Mouse (Mus musculus): ENCODE data around the gene Ier3.
A peak's percentile ranks its signal among the peaks of the same experiment; 100 is the strongest.
"Not testable (repeated sequence)": the region's sequence is repeated elsewhere in the genome, so short reads cannot be mapped to it uniquely, and the experiment has no call there.

Gene Ier3

DNA sequence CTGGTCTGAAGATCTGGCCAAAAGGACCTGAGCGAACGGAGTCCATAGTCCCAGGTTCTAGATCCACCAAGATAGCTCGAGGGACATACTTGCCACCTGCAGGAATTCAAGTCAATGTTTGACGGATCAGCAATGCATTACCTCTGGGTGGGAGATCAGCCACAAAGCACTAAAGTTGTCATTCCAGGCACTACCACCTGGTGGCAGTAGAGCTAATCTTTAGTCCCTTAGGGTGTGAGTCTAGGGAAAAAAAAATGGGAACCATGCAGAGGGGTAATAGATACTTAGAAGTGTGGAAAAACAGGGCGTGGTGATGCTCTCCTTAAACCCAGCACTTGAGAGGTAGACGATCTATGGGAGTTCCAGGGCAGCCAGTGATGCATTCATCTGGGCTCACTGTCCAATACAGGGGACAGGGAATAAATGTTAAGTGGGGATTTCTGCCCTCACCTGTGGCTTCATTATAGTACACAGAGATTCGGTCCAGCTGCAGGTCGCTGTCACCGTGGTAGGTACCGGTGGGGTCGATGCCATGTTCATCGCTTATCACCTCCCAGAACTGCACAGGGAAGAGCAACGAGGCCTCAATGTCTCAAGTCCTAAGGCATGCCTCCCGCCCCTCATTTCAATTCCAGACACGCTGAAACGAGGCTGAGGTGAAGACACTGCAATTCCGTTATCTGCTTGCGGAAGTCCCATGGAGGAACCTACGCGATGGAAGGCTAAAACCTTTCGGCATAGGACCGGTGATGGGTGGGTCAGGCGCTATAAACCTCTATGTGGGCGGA lies 14.9 kb downstream of the Ier3 start:
- DNase-seq (ENCODE audit: low spot score in 2 of 2) = peak; percentile 81 to 88

DNA sequence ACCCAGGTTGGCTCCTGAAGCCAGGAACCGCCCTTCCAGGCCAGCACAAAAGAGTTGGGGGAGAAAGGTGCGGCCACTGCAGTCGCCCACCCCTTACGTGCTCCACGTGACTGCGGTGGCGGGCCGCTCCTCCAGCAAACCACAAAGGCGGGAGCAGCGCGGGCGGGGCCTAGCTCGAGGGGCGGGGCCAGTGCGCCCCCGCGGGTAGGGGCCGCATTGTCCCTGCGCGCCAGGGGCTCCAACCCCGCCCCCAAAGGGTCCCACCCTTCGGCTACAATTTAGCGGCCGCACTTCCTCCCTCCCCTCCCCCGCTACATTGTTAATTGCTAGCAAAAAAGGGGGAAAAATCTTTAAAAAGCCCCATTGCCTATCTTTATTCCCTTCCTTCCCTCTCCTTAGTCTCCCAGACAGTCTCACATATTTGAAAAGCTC lies 15.5 kb downstream of the Ier3 start:
- peak; percentile 76 to 83 for DNase-seq (ENCODE audit: low spot score in 2 of 2)

DNA sequence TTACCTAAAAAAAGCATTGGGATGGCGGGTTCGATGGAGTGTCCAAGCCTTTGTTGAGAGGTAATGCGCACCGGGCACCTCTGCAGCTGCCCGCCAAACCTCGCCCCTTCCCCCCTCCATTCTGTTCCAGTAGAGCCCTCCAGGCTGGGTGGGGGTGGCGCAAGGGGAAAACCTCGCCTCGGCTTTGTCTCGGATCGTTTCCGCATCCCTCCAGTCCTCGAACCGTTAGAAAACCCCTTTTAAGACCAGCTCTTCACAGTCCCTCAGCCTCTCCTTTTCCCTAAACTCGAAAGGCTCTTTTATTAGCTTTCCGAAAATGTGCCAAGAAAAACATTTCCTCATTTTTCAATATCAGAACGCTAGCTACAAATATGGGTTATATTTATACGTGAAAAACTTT lies 16.0 kb downstream of the Ier3 start:
- DNase-seq (ENCODE audit: low spot score in 2 of 2) = peak in 1 of 2 experiments; percentile 32

DNA sequence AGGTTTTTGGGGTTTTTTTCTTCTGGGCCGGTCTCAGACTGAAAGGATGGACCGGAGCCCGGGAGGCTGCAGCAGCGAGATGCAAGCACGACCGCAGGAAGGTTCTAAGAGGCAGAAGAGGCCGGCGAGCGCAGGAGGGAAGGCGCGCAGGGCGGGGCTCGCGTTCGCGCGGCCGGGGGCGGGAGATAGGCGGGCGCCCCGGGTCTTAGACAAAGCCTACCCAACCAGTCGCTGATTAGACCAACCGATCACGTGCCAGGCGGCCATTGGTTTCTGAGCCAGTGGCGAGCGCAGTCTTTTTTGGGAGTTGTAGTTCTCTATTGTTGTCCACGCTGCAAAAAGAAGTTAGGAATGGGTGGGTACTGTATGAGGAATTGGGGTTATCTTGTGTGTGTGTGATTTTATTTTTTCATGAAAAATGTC lies 16.6 kb downstream of the Ier3 start, which contains the start of gene Tubb5:
TSS of gene Tubb5 (minus strand) at position 185 of the 423 bp plus-strand sequence.
- DNase-seq (ENCODE audit: low spot score in 2 of 2) = peak; percentile 93 to 96

- no peak for DNase-seq (ENCODE audit: low spot score in 2 of 2)
These were observed 17.1 kb downstream of the Ier3 start for GRCm38 (mm10) chr17:35838570-35838969.

- DNase-seq (ENCODE audit: low spot score in 2 of 2) = not testable (repeated sequence)
These were observed 17.5 kb downstream of the Ier3 start for GRCm38 (mm10) chr17:35839002-35839401.

GRCm38 (mm10) chr17:35840561-35840960 lies 19.1 kb downstream of the Ier3 start:
- no peak for DNase-seq (ENCODE audit: low spot score in 2 of 2)

DNA sequence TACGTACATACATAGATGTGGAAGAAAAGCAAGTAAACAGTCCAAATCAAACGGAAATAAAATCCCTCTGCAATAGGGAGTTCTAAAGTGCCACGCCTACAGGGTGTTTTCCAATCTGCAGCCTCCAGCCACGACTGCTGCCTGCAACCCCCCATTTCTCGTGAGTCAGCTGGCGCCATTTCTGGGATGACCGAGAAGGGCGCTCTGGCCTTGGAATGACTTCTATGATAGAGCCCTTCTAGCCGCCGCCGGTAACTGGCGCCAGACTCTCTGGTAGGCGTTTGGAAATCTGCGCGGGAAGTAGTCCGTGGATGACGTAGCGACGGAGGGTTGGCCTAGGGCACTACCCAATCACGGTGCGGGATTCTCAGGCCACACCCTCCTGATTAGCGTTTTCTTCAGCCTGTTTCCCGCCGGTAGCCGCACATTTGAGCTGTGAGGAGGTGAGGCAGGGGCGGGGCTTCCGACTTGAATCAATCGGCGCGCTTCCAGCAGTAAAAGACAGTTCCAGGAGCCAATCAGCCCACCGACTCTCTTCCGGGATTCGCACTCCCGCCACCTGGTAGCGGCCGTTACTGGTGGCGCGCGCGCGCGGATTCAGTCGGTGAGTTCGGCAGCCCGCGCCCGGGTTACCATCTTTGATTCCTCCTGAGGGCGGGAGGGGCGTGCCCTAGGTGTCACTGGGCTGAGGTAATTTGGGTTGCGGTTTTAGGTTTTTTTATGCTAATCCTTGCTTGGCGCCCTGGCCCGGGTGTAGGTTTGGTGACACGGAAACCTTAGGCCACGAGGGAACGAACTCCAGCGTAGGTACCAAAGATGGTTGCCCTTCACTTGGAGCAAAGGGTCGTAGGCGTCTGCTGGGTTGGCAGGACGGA lies 19.8 kb downstream of the Ier3 start, which contains the start of gene Mdc1:
TSS of gene Mdc1 (plus strand) at position 440 of the 875 bp plus-strand sequence.
- peak; percentile 99 to 100 for DNase-seq (ENCODE audit: low spot score in 2 of 2)

- DNase-seq (ENCODE audit: low spot score in 2 of 2) = no peak
These were observed 20.5 kb downstream of the Ier3 start for GRCm38 (mm10) chr17:35842006-35842405.

DNA sequence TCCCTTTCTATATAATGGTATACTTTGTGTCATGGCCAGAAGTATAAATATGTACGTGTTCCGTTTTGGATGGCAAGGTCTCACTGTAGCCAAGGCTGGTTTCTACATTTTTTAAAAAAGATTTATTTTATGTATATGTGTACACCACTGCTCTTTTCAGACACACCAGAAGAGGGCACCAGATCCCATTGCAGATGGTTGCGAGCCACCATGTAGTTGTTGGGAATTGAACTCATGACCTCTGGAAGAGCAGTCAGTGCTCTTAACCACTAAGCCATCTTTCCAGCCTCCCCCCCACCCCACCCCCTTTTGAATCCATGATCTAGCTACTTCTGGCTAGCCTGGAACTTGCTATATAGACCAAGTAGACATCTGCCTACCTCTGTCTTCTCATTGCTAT lies 22.0 kb downstream of the Ier3 start:
- no peak for DNase-seq (ENCODE audit: low spot score in 2 of 2)

DNA sequence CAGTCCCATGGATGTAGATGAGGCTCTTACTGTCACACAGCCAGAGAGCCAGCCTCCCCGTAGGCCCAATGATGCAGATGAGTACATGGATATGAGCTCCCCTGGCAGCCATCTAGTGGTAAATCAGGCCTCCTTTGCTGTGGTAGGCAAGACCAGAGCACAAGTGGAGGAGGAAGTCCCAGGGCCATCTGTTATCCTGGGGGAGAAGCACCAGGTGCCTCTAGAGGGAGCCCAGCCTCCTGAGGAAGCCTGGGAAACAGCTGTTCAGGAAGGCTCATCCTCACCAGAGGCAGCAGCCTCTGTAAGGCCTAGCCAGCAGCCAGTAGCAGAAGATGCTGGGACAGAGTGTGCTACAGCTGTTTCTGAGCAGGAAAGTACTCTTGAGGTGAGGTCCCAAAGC lies 26.6 kb downstream of the Ier3 start:
- no peak for DNase-seq (ENCODE audit: low spot score in 2 of 2)

DNA sequence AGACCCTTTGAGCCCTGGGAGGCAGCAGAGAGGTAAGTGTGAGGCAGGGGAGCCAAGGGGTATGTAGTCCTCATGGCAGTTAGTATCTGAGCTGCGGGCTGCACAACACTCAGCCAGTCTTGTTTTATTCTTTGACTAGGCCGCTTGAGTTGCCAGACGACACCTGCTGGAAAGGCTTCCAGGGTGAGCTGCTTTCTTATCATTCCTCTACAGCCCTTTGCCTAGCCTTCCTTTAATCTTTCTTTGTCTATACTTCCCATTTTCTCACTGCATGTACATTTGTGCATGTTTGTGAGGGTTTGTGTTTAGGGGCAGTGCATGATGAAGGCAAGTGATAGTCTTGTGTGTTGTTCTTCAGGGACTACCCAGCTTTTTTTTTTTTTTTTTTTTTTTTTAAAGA lies 29.5 kb downstream of the Ier3 start:
- DNase-seq (ENCODE audit: low spot score in 2 of 2) = no peak

DNA sequence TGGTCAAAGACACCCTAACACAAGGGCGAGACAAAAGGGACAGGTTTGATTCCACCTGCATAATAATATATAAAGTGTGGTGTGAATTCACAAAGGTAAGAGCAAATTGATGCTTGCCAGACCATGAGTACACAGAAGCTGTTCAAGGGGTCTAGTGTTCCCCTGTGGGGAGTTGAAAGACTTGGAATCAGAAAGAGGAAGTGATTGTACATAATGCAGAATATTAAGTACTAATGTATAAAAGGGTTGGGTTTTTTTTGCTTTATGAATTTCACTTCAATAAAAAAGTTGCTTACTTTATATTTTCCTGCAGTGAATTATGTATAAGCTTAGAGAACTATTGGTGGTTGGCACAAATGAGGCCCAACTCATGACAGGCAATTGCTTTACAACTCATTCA lies 37.9 kb downstream of the Ier3 start:
- no peak for DNase-seq (ENCODE audit: low spot score in 2 of 2)

- DNase-seq (ENCODE audit: low spot score in 2 of 2) = no peak
These were observed 38.4 kb downstream of the Ier3 start for GRCm38 (mm10) chr17:35859835-35860234.

DNA sequence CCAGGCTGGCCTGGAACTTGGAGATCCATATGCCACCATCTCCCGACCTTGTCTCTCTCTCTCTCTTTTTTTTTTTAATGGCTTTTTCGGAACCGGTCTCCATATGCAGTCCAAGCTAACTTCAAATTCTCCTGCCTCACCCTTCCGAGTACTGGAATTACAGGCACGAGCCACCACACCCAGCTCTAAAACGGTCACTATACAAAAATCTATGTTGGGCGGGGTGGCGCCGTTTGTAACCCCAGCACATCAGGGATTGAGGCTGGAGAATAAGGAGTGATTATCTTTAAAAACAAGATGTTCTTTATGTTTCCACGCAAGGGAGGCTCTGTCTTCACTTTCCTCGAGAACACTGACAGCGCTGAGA lies 39.3 kb downstream of the Ier3 start:
- no peak for DNase-seq (ENCODE audit: low spot score in 2 of 2)

- DNase-seq (ENCODE audit: low spot score in 2 of 2) = peak; percentile 81 to 86
These were observed 39.8 kb downstream of the Ier3 start, which contains the start of gene Nrm for GRCm38 (mm10) chr17:35861198-35861857. Gene Nrm (plus strand): TSS chr17:35861318.

- no peak for DNase-seq (ENCODE audit: low spot score in 2 of 2)
These were observed 43.4 kb downstream of the Ier3 start for GRCm38 (mm10) chr17:35864832-35865353.

- DNase-seq (ENCODE audit: low spot score in 2 of 2) = no peak
These were observed 44.2 kb downstream of the Ier3 start, which contains the start of gene Ppp1r18 for GRCm38 (mm10) chr17:35865481-35866280. Gene Ppp1r18 (plus strand): TSS chr17:35865593.

DNA sequence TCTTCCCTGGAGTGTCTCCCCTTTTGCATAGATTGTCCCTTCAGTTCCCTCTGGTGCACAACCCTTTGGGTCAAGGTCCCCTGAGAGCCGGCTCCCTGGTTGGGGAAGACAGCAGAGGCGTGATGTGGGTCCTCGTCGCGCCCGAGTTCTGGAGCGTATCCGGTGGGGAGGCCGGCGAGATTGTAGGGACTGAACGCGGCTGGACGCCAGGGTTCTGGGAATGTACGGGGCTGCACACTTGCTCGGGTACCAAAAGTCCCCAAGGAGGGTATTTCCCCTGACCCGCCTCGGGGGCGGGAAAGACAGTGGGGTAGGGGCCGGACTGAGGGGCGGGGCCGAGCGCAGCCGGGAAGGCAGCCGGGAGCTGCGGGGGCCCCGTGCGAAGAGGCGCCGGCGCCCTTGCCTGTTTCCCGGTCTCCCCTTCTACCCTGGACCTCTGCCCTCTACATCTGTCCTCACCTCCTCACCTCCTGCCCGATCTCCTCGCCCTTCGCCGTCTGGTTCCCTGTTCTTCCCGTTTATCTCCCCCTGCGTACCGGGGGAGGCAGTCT lies 44.9 kb downstream of the Ier3 start:
- peak in 1 of 2 experiments; percentile 48 for DNase-seq (ENCODE audit: low spot score in 2 of 2)
